In genomic region chr5:103848546-103848945, GRCm38 (mm10) we compare ENCODE assay signal across 14 mouse cellular contexts.
A peak's percentile ranks its signal among the peaks of the same experiment; 100 is the strongest.
DNase-seq lines count a peak whose midpoint lies in the region; ATAC-seq and TF ChIP-seq lines count a peak whose summit lies in the region.
"Had no signal": no experiment of that assay in that cellular context is flagged by ENCODE, and none has a peak within 500 bp of the region (broad histone marks: within the 10 kb centered on the region; RNA-seq: fewer than 3 reads in every experiment).

No protein-coding gene starts in this region.

- DNase-seq in gastrocnemius, adult 18-20 months (ENCODE audit: low spot score): peak; percentile 76
- DNase-seq in gastrocnemius, postnatal 10 days: no peak
- peak; percentile 39 to 52 for DNase-seq in heart, postnatal 10 days
- DNase-seq in heart, postnatal 4 days: no peak
- peak; percentile 57 for DNase-seq in adrenal gland, postnatal 14 days
- DNase-seq in kidney, postnatal 0 days (ENCODE audit: low spot score): peak; percentile 25
- DNase-seq in neural tube, embryonic 10.5 days (ENCODE audit: extremely low spot score, low spot score): no peak
- DNase-seq: cerebellum, postnatal 10 days; liver, embryonic 13.5 days had no signal

- TF ChIP-seq CTCF in kidney, postnatal 0 days (IDR thresholded peaks at IDR 0.05; ENCODE audit: low read depth): no peak

- WGBS in kidney, postnatal 0 days: 49% methylated on average over 8 of the region's 8 CpGs
- 96% methylated on average over 8 of the region's 8 CpGs for WGBS in forebrain, embryonic 12.5 days

- H3K9me3 ChIP-seq in kidney, postnatal 0 days (replicated peaks; ENCODE audit: low read length): no peaks in the 10 kb centered on the region
- no peaks in the 10 kb centered on the region for H3K9me3 ChIP-seq in forebrain, embryonic 12.5 days
- H3K9me3 ChIP-seq: heart, embryonic 10.5 days; hindbrain, embryonic 13.5 days; liver, embryonic 13.5 days; neural tube, embryonic 13.5 days had no signal

- H3K27ac ChIP-seq in kidney, postnatal 0 days: no peak overlapping the region
- H3K27ac ChIP-seq in forebrain, embryonic 12.5 days: no peak overlapping the region
- H3K27ac ChIP-seq: heart, embryonic 10.5 days; hindbrain, embryonic 13.5 days; liver, embryonic 13.5 days; neural tube, embryonic 13.5 days had no signal

- no peaks in the 10 kb centered on the region for H3K4me1 ChIP-seq in kidney, postnatal 0 days (replicated peaks; ENCODE audit: insufficient read depth, low read length)
- H3K4me1 ChIP-seq in forebrain, embryonic 12.5 days: peaks cover 16% of the 10 kb centered on the region
- H3K4me1 ChIP-seq: liver, embryonic 13.5 days had no signal

- H3K36me3 ChIP-seq in kidney, postnatal 0 days (ENCODE audit: insufficient read depth, low read length): peaks cover 43% of the 10 kb centered on the region
- H3K36me3 ChIP-seq in forebrain, embryonic 12.5 days (replicated peaks): peaks cover 14% of the 10 kb centered on the region

- H3K27me3 ChIP-seq in kidney, postnatal 0 days (ENCODE audit: insufficient read depth, low read length): no peaks in the 10 kb centered on the region
- peaks cover 5% of the 10 kb centered on the region; the same call in 1 of the 2 replicates for H3K27me3 ChIP-seq in forebrain, embryonic 12.5 days
- H3K27me3 ChIP-seq: hindbrain, embryonic 13.5 days; liver, embryonic 13.5 days; neural tube, embryonic 13.5 days had no signal

- no peak overlapping the region for H3K4me3 ChIP-seq in kidney, postnatal 0 days (replicated peaks; ENCODE audit: low read depth, low read length)
- H3K4me3 ChIP-seq in forebrain, embryonic 12.5 days (replicated peaks): no peak overlapping the region
- H3K4me3 ChIP-seq: heart, embryonic 10.5 days; hindbrain, embryonic 13.5 days; liver, embryonic 13.5 days; neural tube, embryonic 13.5 days had no signal

- no peak overlapping the region for H3K9ac ChIP-seq in kidney, postnatal 0 days (ENCODE audit: low read depth, low read length)
- H3K9ac ChIP-seq in forebrain, embryonic 12.5 days: no peak overlapping the region
- H3K9ac ChIP-seq: hindbrain, embryonic 13.5 days; liver, embryonic 13.5 days; neural tube, embryonic 13.5 days had no signal

- peak; percentile 61 for ATAC-seq in kidney, postnatal 0 days (replicated peaks; ENCODE audit: low FRiP score, low read depth)
- no peak for ATAC-seq in forebrain, embryonic 12.5 days (ENCODE audit: low FRiP score)
- ATAC-seq: lung, postnatal 0 days had no signal

- intact Hi-C loops in heart, postnatal 10 days (cut with DNase I): no loop called here

- H3K4me2 ChIP-seq in kidney, postnatal 0 days (ENCODE audit: low read length): no peak overlapping the region
- H3K4me2 ChIP-seq in forebrain, embryonic 12.5 days: no peak overlapping the region
- H3K4me2 ChIP-seq: hindbrain, embryonic 13.5 days; liver, embryonic 13.5 days; neural tube, embryonic 13.5 days had no signal

Comparison
In these comparisons a context has a peak if more than half of its experiments do, and no peak if none do; other contexts are left out.
1. DNase-seq: peak in gastrocnemius, adult 18-20 months (single experiment), heart, postnatal 10 days (2 of 2), adrenal gland, postnatal 14 days (single experiment) and kidney, postnatal 0 days (single experiment); none in gastrocnemius, postnatal 10 days (single experiment), heart, postnatal 4 days (single experiment) and neural tube, embryonic 10.5 days (single experiment).